Mouse (Mus musculus): ENCODE data around the gene P2rx7. TPM values are rescaled to one million over a fixed set of nuclear protein-coding genes. Genes with fewer than 3 reads are reported as not detected.

The P2rx7 gene
- polyA plus RNA-seq, 1 experiment from 2014 or later = 0.32 TPM

DNA sequence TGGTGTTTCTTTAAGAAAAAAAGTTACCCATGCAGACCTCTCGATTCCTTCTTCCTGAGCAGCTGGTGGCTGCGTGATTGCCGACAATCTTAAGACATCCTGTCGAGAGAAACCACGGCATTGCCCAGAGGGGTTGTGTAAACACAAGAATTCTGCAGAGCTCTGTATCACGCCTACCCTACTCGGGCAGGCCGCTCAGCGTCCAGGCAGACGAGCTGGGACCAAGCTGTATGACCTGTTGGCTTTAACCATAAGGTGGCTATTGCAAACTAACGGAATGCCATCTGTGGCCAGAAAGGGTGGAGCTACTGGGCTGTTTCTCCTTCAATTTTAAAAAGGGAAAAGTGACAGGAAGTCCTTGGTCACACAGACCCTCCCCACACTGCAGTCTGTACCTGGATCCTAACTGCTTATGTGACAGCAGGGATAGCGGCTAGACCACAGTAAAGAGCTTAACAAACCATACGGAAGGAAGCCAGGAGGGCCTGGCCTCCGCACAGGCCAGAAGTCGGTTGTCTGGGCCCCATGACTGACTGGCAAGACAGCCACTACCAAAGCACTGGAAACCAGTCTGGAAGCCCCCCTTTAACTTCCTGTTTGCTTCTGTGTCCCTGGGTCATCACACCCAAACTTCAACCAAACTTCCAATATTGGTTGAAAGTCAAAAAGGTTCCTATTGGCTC lies 88.4 kb downstream of the P2rx7 start:
- DNase-seq (ENCODE audit: low spot score) (peak; percentile 34), ATAC-seq (ENCODE audit: insufficient number of reproducible peaks, low FRiP score, low TSS enrichment, low read depth) (no peak)
- H3K9me3 ChIP-seq (ENCODE audit: control insufficient read depth, low read length) = no peaks in the 10 kb centered on the region
- peaks cover 7% of the 10 kb centered on the region; the same call in 1 of the 2 replicates for H3K4me1 ChIP-seq (ENCODE audit: control insufficient read depth, insufficient read depth, low read length)
- H3K9ac ChIP-seq (ENCODE audit: low read length) = no peak overlapping the region
- H3K27ac ChIP-seq (replicated peaks; ENCODE audit: low read depth, low read length) = peak overlapping the region; percentile 0; the same call in 1 of the 2 replicates
- WGBS = 40% methylated on average over 15 of the region's 15 CpGs
- peak overlapping the region; percentile 25; the same call in 1 of the 2 replicates for H3K4me2 ChIP-seq (ENCODE audit: low read depth, severe bottlenecking)
- no peaks in the 10 kb centered on the region for H3K27me3 ChIP-seq (ENCODE audit: control insufficient read depth, insufficient read depth, low read length)
- peaks cover 6% of the 10 kb centered on the region for H3K36me3 ChIP-seq (ENCODE audit: control insufficient read depth, insufficient read depth, low read length)
- no peak overlapping the region for H3K4me3 ChIP-seq (ENCODE audit: low read depth, low read length)

GRCm38 (mm10) chr5:122733881-122734280 lies 90.2 kb downstream of the P2rx7 start:
- Histone ChIP-seq H3K27ac (replicated peaks; ENCODE audit: low read depth, low read length) (no peak overlapping the region), H3K9me3 (ENCODE audit: control insufficient read depth, low read length) (no peaks in the 10 kb centered on the region), H3K4me2 (ENCODE audit: low read depth, severe bottlenecking) (no peak overlapping the region), H3K4me1 (ENCODE audit: control insufficient read depth, insufficient read depth, low read length) (peaks cover 7% of the 10 kb centered on the region; the same call in 1 of the 2 replicates), H3K4me3 (ENCODE audit: low read depth, low read length) (no peak overlapping the region), H3K9ac (ENCODE audit: low read length) (no peak overlapping the region), H3K27me3 (ENCODE audit: control insufficient read depth, insufficient read depth, low read length) (no peaks in the 10 kb centered on the region), H3K36me3 (ENCODE audit: control insufficient read depth, insufficient read depth, low read length) (peaks cover 6% of the 10 kb centered on the region)
- 75% methylated on average over 17 of the region's 17 CpGs for WGBS
- ATAC-seq (ENCODE audit: insufficient number of reproducible peaks, low FRiP score, low TSS enrichment, low read depth) (no peak), DNase-seq (ENCODE audit: low spot score) (no peak)

- H3K9me3 ChIP-seq (ENCODE audit: control insufficient read depth, low read length) = no peaks in the 10 kb centered on the region
- H3K4me2 ChIP-seq (ENCODE audit: low read depth, severe bottlenecking) = no peak overlapping the region
- H3K9ac ChIP-seq (ENCODE audit: low read length) = no peak overlapping the region
- H3K4me1 ChIP-seq (ENCODE audit: control insufficient read depth, insufficient read depth, low read length) = peaks cover 7% of the 10 kb centered on the region; the same call in 1 of the 2 replicates
- 92% methylated on average over 7 of the region's 7 CpGs for WGBS
- no peak overlapping the region for H3K4me3 ChIP-seq (ENCODE audit: low read depth, low read length)
- peaks cover 6% of the 10 kb centered on the region for H3K36me3 ChIP-seq (ENCODE audit: control insufficient read depth, insufficient read depth, low read length)
- H3K27me3 ChIP-seq (ENCODE audit: control insufficient read depth, insufficient read depth, low read length) = no peaks in the 10 kb centered on the region
- ATAC-seq (ENCODE audit: insufficient number of reproducible peaks, low FRiP score, low TSS enrichment, low read depth) (no peak), DNase-seq (ENCODE audit: low spot score) (no peak)
- no peak overlapping the region for H3K27ac ChIP-seq (replicated peaks; ENCODE audit: low read depth, low read length)
Observed at GRCm38 (mm10) chr5:122735853-122736252, 92.1 kb downstream of the P2rx7 start.

DNA sequence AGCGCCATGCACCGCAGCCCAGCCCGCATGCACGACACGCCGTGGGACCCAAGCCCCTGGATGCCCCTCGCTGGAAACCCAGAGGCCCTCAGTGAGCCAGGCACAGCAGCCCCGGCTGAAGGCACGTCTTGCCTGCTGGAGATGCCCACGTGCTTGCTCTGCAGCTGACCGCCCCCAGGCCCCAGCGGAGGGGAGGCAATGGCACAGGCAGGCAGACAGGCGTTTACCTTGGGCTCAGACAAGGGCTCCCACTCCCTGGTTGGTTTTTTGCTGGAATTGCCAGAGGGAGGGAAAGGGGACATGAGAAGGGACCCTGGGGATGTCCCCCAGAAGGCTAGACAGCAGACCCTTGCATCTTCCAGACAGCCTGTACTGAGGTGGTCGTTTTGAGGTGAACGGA lies 93.0 kb downstream of the P2rx7 start:
- Histone ChIP-seq H3K27ac (replicated peaks; ENCODE audit: low read depth, low read length) (no peak overlapping the region), H3K4me1 (ENCODE audit: control insufficient read depth, insufficient read depth, low read length) (peaks cover 3% of the 10 kb centered on the region; the same call in 1 of the 2 replicates), H3K4me2 (ENCODE audit: low read depth, severe bottlenecking) (no peak overlapping the region), H3K27me3 (ENCODE audit: control insufficient read depth, insufficient read depth, low read length) (no peaks in the 10 kb centered on the region), H3K4me3 (ENCODE audit: low read depth, low read length) (no peak overlapping the region), H3K9me3 (ENCODE audit: control insufficient read depth, low read length) (no peaks in the 10 kb centered on the region), H3K9ac (ENCODE audit: low read length) (no peak overlapping the region), H3K36me3 (ENCODE audit: control insufficient read depth, insufficient read depth, low read length) (peaks cover 6% of the 10 kb centered on the region)
- ATAC-seq (ENCODE audit: insufficient number of reproducible peaks, low FRiP score, low TSS enrichment, low read depth) (no peak), DNase-seq (ENCODE audit: low spot score) (no peak)
- 91% methylated on average over 15 of the region's 15 CpGs for WGBS

Small RNA genes lying within 50 kb of the gene (microRNA-seq; reads per million reads assigned to microRNA genes)
- gene Mir8115 = not detected

Other genes starting within 250 kb of the P2rx7 start
- gene Anapc7, start 222.2 kb upstream of the P2rx7 start, polyA plus RNA-seq (2014; fragmentation: Nextera tagmentation; extraction: Ambion mirVana) = 33.9 and 39.2 TPM in 2 replicates
- gene Atp2a2, start 141.7 kb upstream of the P2rx7 start, polyA plus RNA-seq (2014; fragmentation: Nextera tagmentation; extraction: Ambion mirVana) = 36.7 and 43.6 TPM in 2 replicates
- gene Ift81, start 29.4 kb upstream of the P2rx7 start, polyA plus RNA-seq (2014; fragmentation: Nextera tagmentation; extraction: Ambion mirVana) = 39.6 and 41.6 TPM in 2 replicates
- 4.9 and 6.6 TPM in 2 replicates for gene P2rx4, start 63.6 kb downstream of the P2rx7 start, polyA plus RNA-seq (2014; fragmentation: Nextera tagmentation; extraction: Ambion mirVana)
- 25.2 and 25.6 TPM in 2 replicates for gene Camkk2, start 135.5 kb downstream of the P2rx7 start, polyA plus RNA-seq (2014; fragmentation: Nextera tagmentation; extraction: Ambion mirVana)
- 487 and 490 TPM in 2 replicates for gene Anapc5, start 177.4 kb downstream of the P2rx7 start, polyA plus RNA-seq (2014; fragmentation: Nextera tagmentation; extraction: Ambion mirVana)
- 56.2 and 57.5 TPM in 2 replicates for gene Rnf34, start 206.1 kb downstream of the P2rx7 start, polyA plus RNA-seq (2014; fragmentation: Nextera tagmentation; extraction: Ambion mirVana)

Measured in limb, embryonic 11.5 days (tissue).